Mouse (Mus musculus) MEL (cell line): ENCODE measurements around the gene Ext2. TPM values are rescaled to one million over a fixed set of nuclear protein-coding genes. Genes with fewer than 3 reads are reported as not detected.
A peak's percentile ranks its signal among the peaks of the same experiment; 100 is the strongest.

Source experiments
- DNase-seq: peaks from one replicate; pipeline ENCODE4 v3.0.0; 2011; ENCODE audit warnings: low read depth, low spot score
- H3K27ac ChIP-seq: 2 replicates; pipeline ENCODE4 v1.5.1; 2012; ENCODE audit warnings: low read depth, mild to moderate bottlenecking, control low read depth, low read length, moderate library complexity; ENCODE audit not compliant: control insufficient read depth
- H3K27me3 ChIP-seq, 2 experiments: fragments of 150-350 bp in 1 of 2; sonication (generic) in 1 of 2; 2 replicates each; pipeline ENCODE4 v1.6.1; 2012; ENCODE audit warnings: low read length in 2 of 2, mild to moderate bottlenecking in 2 of 2, improper control_type of control experiment in 1 of 2, moderate library complexity in 1 of 2; ENCODE audit not compliant: insufficient read depth in 2 of 2, control insufficient read depth in 1 of 2
- H3K36me3 ChIP-seq, 2 experiments: 2 replicates each; pipeline ENCODE4 v1.6.1; 2012 to 2014; ENCODE audit warnings: low read length in 2 of 2, improper control_type of control experiment in 1 of 2, inconsistent platforms in 1 of 2, mild to moderate bottlenecking in 1 of 2; ENCODE audit not compliant: insufficient read depth in 2 of 2, control insufficient read depth in 1 of 2
- H3K4me1 ChIP-seq, 2 experiments: fragments of 150-350 bp in 1 of 2; sonication (generic) in 1 of 2; 2 replicates each; pipeline ENCODE4 v1.6.1; 2012; ENCODE audit warnings: low read length in 2 of 2, improper control_type of control experiment in 1 of 2, mild to moderate bottlenecking in 1 of 2; ENCODE audit not compliant: insufficient read depth in 2 of 2, control insufficient read depth in 1 of 2
- H3K4me3 ChIP-seq, 2 experiments: fragments of 150-350 bp in 1 of 2; sonication (generic) in 1 of 2; 2 replicates each; pipeline ENCODE4 v1.5.1; 2012; ENCODE audit warnings: low read depth in 2 of 2, low read length in 2 of 2, mild to moderate bottlenecking in 2 of 2, moderate library complexity in 2 of 2, control low read depth in 1 of 2, improper control_type of control experiment in 1 of 2; ENCODE audit not compliant: control insufficient read depth in 1 of 2, insufficient read depth in 1 of 2
- H3K79me2 ChIP-seq: 2 replicates; pipeline ENCODE4 v1.6.1; 2012; ENCODE audit warnings: mild to moderate bottlenecking, low read length, moderate library complexity; ENCODE audit not compliant: control insufficient read depth, poor library complexity, insufficient read depth
- H3K9ac ChIP-seq: 2 replicates; pipeline ENCODE4 v1.6.1; 2012; ENCODE audit warnings: low read depth, mild to moderate bottlenecking, control low read depth, low read length, moderate library complexity; ENCODE audit not compliant: control insufficient read depth, poor library complexity, severe bottlenecking
- H3K9me3 ChIP-seq: fragments of 150-350 bp; sonication (generic); replicated peaks from 2 replicates; pipeline ENCODE4 v1.6.1; 2012; ENCODE audit warnings: mild to moderate bottlenecking, low read length, improper control_type of control experiment, moderate library complexity; ENCODE audit not compliant: insufficient read depth
- CTCF ChIP-seq, 3 experiments: IDR thresholded peaks in 2 of 3; conservative IDR thresholded peaks in 1 of 3; 2 replicates each; pipeline ENCODE4 v1.5.1; 2011 to 2012; ENCODE audit warnings: low read length in 3 of 3, low read depth in 2 of 3, mild to moderate bottlenecking in 2 of 3, improper control_type of control experiment in 1 of 3, inconsistent platforms in 1 of 3, mixed read lengths in 1 of 3, moderate library complexity in 1 of 3; ENCODE audit not compliant: control insufficient read depth in 1 of 3, insufficient read depth in 1 of 3, poor library complexity in 1 of 3, severe bottlenecking in 1 of 3
- ELF1 ChIP-seq: IDR thresholded peaks from 2 replicates; pipeline ENCODE4 v1.6.1; 2014; ENCODE audit warnings: low read depth, mild to moderate bottlenecking, inconsistent platforms, low read length, improper control_type of control experiment, moderate library complexity
- ETS1 ChIP-seq: IDR thresholded peaks from 2 replicates; pipeline ENCODE4 v1.6.1; 2012; ENCODE audit warnings: low read depth, mild to moderate bottlenecking, inconsistent platforms, low read length, improper control_type of control experiment, moderate library complexity
- KAT2A ChIP-seq: conservative IDR thresholded peaks from 2 replicates; pipeline ENCODE4 v1.6.1; 2012; ENCODE audit warnings: low read depth, low read length, improper control_type of control experiment, inconsistent platforms
- MAZ ChIP-seq: IDR thresholded peaks from 2 replicates; pipeline ENCODE4 v1.6.1; 2012; ENCODE audit warnings: low read depth, mild to moderate bottlenecking, inconsistent platforms, low read length, improper control_type of control experiment
- MEF2A ChIP-seq: IDR thresholded peaks from 2 replicates; pipeline ENCODE4 v1.6.1; 2014; ENCODE audit warnings: low read depth, mild to moderate bottlenecking, inconsistent platforms, low read length, improper control_type of control experiment; ENCODE audit not compliant: poor library complexity, insufficient replicate concordance, severe bottlenecking; ENCODE audit errors: extremely low read depth
- MXI1 ChIP-seq: IDR thresholded peaks from 2 replicates; pipeline ENCODE4 v1.6.1; 2011; ENCODE audit warnings: mild to moderate bottlenecking, low read depth, low read length, improper control_type of control experiment
- MYB ChIP-seq: IDR thresholded peaks from 2 replicates; pipeline ENCODE4 v1.6.1; 2011; ENCODE audit warnings: mild to moderate bottlenecking, low read depth, low read length, improper control_type of control experiment
- POLR2AphosphoS2 ChIP-seq: IDR thresholded peaks from 2 replicates; pipeline ENCODE4 v1.6.1; 2011; ENCODE audit warnings: low read length, improper control_type of control experiment
- POLR2AphosphoS5 ChIP-seq: IDR thresholded peaks from 2 replicates; pipeline ENCODE4 v1.6.1; 2012; ENCODE audit warnings: low read depth, borderline replicate concordance, mild to moderate bottlenecking, inconsistent platforms, low read length, moderate library complexity, mixed read lengths
- RAD21 ChIP-seq: IDR thresholded peaks from 2 replicates; pipeline ENCODE4 v1.6.1; 2011; ENCODE audit warnings: mild to moderate bottlenecking, low read depth, low read length, improper control_type of control experiment
- SIN3A ChIP-seq: IDR thresholded peaks from 2 replicates; pipeline ENCODE4 v1.6.1; 2012; ENCODE audit warnings: low read length, improper control_type of control experiment, inconsistent platforms
- SMC3 ChIP-seq: IDR thresholded peaks from 2 replicates; pipeline ENCODE4 v1.6.1; 2011; ENCODE audit warnings: low read depth, low read length, improper control_type of control experiment
- TAL1 ChIP-seq: IDR thresholded peaks from 2 replicates; pipeline ENCODE4 v1.6.1; 2012; ENCODE audit warnings: mild to moderate bottlenecking, inconsistent platforms, low read length, moderate library complexity, mixed read lengths
- ZC3H11A ChIP-seq: IDR thresholded peaks from 2 replicates; pipeline ENCODE4 v1.6.1; 2012; ENCODE audit warnings: low read depth, mild to moderate bottlenecking, inconsistent platforms, low read length, improper control_type of control experiment
- ZKSCAN1 ChIP-seq: IDR thresholded peaks from 2 replicates; pipeline ENCODE4 v1.6.1; 2012; ENCODE audit warnings: low read depth, mild to moderate bottlenecking, inconsistent platforms, low read length, improper control_type of control experiment, moderate library complexity
- ZNF384 ChIP-seq: IDR thresholded peaks from 2 replicates; pipeline ENCODE4 v1.6.1; 2012; ENCODE audit warnings: low read depth, mild to moderate bottlenecking, inconsistent platforms, low read length, improper control_type of control experiment
- polyA plus RNA-seq, 2 experiments: library from polyadenylated mRNA; stranded (reverse) in 1 of 2; unstranded in 1 of 2; fragments of >175 nt in 1 of 2; fragments of >200 nt in 1 of 2; gene quantifications; 2 replicates each; pipeline versions ENCODE4 v1.2.1 to v1.2.4; 2012; ENCODE audit warnings: low replicate concordance in 2 of 2, low read depth in 1 of 2; ENCODE audit not compliant: insufficient read length in 2 of 2, insufficient read depth in 1 of 2, missing spikeins in 1 of 2
- total RNA-seq: library from RNA; depleted of rRNA; stranded (reverse); fragments of 300-350 nt; gene quantifications from 2 replicates; pipeline ENCODE4 v1.2.3, GENCODE M21; 2012

Ext2 gene
- total and polyA plus RNA-seq, 3 experiments, result 33.7 to 66.8 TPM; not detected in 1

DNA sequence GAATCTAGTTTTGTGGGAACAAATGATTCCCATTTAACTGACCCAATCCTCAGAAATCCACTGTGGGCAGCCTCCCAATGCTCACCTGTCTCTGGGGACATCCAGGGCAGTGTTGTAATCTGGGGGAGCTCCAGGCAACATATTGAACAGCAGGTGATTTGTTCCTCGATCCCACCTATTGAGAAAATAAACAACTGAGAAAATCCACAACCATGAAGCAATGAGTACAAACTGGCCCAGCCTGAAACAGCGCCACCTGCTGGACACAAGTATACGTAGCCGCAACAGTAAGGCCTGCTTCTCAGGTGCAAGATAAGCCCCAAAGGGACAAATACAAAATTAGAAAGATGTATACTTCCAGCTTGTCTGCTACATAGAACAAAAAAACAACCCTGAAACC, 10.6 kb downstream of the Ext2 start:
- no peaks in the 10 kb centered on the region for H3K9me3 ChIP-seq
- H3K4me1 ChIP-seq, result no peaks in the 10 kb centered on the region
- H3K79me2 ChIP-seq, result no peaks in the 10 kb centered on the region
- H3K27ac ChIP-seq, result no peak overlapping the region
- H3K36me3 ChIP-seq, result peaks cover 0 to 3% of the 10 kb centered on the region in 2 experiments; a peak in 1 of 4 replicates
- no peaks in the 10 kb centered on the region for H3K27me3 ChIP-seq
- H3K9ac ChIP-seq, result no peak overlapping the region
- no peak for TF ChIP-seq ETS1
- TF ChIP-seq SMC3, result peak; percentile 55
- no peak for TF ChIP-seq ELF1
- no peak for TF ChIP-seq MEF2A
- no peak for TF ChIP-seq MXI1
- TF ChIP-seq KAT2A, result no peak
- no peak for TF ChIP-seq POLR2AphosphoS2
- peak; percentile 7 for TF ChIP-seq RAD21
- no peak for TF ChIP-seq POLR2AphosphoS5
- peak; percentile 85 to 95 (median 88) for TF ChIP-seq CTCF (IDR thresholded peaks at IDR 0.05 in 2 of 3, conservative IDR thresholded peaks at IDR 0.05 in 1 of 3; ENCODE audit: control insufficient read depth in 1 of 3, insufficient read depth in 1 of 3, low read depth in 2 of 3, low read length in 3 of 3, poor library complexity in 1 of 3, severe bottlenecking in 1 of 3)
- TF ChIP-seq MYB, result no peak
- no peak overlapping the region for H3K4me3 ChIP-seq
- peak; percentile 80 for DNase-seq

DNA sequence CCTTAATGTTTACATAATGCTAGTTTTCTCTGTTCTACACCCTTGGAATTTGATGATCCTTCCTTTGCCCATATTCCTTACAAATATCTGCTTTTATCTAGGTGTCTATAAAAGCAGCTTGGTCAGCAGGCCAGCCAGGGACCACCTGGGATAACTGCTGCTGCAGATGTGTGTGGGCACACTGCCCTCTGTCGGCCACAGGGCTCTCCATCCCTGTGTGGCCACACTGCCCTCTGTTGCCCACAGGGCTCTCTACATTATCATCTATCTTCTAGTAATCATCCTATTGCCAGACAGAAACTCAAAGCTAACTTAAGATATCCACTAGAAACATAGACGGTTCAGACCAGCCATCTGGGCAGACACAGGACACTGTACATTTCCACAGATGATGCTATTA, 12.4 kb downstream of the Ext2 start:
- H3K4me3 ChIP-seq, result no peak overlapping the region
- no peak for TF ChIP-seq TAL1
- peak; percentile 27 to 82 (median 64); a peak in 5 of 6 replicates for TF ChIP-seq CTCF (IDR thresholded peaks at IDR 0.05 in 2 of 3, conservative IDR thresholded peaks at IDR 0.05 in 1 of 3; ENCODE audit: control insufficient read depth in 1 of 3, insufficient read depth in 1 of 3, low read depth in 2 of 3, low read length in 3 of 3, poor library complexity in 1 of 3, severe bottlenecking in 1 of 3)
- peak; percentile 1 for TF ChIP-seq RAD21
- TF ChIP-seq ZKSCAN1, result no peak
- no peak overlapping the region for H3K27ac ChIP-seq
- H3K9me3 ChIP-seq, result no peaks in the 10 kb centered on the region
- H3K36me3 ChIP-seq, result peaks cover 0 to 3% of the 10 kb centered on the region in 2 experiments; a peak in 1 of 4 replicates
- H3K9ac ChIP-seq, result no peak overlapping the region
- no peaks in the 10 kb centered on the region for H3K79me2 ChIP-seq
- no peaks in the 10 kb centered on the region for H3K27me3 ChIP-seq
- no peak for DNase-seq
- no peaks in the 10 kb centered on the region for H3K4me1 ChIP-seq

DNA sequence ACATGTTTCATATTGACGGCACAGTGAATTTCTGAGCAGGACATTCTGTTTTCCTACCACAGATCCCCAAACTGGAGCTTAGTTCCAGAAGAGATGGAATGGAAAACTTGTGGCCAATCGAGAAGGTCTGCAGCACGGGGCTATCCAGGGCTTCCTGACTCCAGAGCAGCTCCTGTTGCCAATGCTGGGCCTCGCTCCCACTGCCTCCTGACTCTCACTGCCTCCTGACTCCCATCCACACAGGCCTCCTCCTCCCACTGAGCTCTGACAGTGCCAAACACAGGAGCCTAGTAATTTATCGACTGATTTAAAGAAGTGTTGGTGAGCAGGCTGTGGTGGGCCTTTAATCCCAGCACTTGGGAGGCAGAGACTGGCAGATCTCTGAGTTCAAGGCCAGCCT, 14.3 kb downstream of the Ext2 start:
- DNase-seq, result no peak
- no peak overlapping the region for H3K27ac ChIP-seq
- no peak overlapping the region for H3K4me3 ChIP-seq
- no peak overlapping the region for H3K9ac ChIP-seq
- H3K4me1 ChIP-seq, result peaks cover 4 to 6% of the 10 kb centered on the region in 2 experiments
- TF ChIP-seq SIN3A (no peak), ETS1 (no peak), ZC3H11A (no peak), MAZ (no peak), ZNF384 (no peak), CTCF (IDR thresholded peaks at IDR 0.05 in 2 of 3, conservative IDR thresholded peaks at IDR 0.05 in 1 of 3; ENCODE audit: control insufficient read depth in 1 of 3, insufficient read depth in 1 of 3, low read depth in 2 of 3, low read length in 3 of 3, poor library complexity in 1 of 3, severe bottlenecking in 1 of 3) (no peak)
- H3K27me3 ChIP-seq, result no peaks in the 10 kb centered on the region
- peaks cover 3 to 9% of the 10 kb centered on the region in 2 experiments; a peak in 3 of 4 replicates for H3K36me3 ChIP-seq
- no peaks in the 10 kb centered on the region for H3K9me3 ChIP-seq
- no peaks in the 10 kb centered on the region for H3K79me2 ChIP-seq
